Mouse (Mus musculus): ENCODE results near the gene Lin54.
A peak's percentile ranks its signal among the peaks of the same experiment; 100 is the strongest.

The Lin54 gene

DNA sequence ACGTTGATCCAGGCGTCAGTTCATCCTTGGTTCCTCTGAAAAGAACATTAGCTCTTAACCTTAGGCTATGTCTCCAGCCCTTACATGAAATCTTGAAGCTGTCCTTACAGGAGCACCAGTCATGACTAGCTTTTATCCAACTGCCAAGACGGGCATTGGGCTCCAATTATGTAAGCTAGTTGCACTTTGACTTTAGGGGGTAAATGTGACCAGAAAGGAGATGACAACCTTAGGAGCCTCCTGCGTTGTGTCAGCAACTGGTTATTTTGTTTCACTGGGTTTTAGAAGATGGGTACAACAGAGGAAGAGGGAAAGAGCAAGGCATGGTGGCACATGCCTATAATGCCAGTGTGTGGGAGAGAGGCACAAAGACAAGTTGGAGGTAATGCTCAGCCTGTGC, 81.6 kb downstream of the Lin54 start:
- no peak for DNase-seq (ENCODE audit: low spot score in 2 of 2)

DNA sequence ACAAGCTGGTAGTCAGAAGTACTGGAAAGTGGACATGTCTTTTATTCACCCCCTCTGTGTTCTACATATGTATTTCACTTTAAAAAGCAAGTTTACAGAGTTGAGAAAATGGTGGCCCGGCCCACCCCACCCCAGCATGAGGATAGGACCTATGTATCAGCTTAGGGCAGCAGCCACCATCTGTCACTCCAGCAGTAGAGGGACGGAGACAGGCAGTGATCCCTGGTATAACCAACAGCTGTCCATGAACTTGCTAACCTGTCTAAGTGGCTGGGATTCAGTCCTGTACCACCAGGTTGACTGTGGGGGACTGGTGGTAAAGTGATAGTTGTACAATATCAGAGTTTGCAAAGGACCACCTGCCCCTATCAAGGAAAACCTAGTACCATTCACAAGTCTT, 82.4 kb downstream of the Lin54 start:
- no peak for DNase-seq (ENCODE audit: low spot score in 2 of 2)

DNA sequence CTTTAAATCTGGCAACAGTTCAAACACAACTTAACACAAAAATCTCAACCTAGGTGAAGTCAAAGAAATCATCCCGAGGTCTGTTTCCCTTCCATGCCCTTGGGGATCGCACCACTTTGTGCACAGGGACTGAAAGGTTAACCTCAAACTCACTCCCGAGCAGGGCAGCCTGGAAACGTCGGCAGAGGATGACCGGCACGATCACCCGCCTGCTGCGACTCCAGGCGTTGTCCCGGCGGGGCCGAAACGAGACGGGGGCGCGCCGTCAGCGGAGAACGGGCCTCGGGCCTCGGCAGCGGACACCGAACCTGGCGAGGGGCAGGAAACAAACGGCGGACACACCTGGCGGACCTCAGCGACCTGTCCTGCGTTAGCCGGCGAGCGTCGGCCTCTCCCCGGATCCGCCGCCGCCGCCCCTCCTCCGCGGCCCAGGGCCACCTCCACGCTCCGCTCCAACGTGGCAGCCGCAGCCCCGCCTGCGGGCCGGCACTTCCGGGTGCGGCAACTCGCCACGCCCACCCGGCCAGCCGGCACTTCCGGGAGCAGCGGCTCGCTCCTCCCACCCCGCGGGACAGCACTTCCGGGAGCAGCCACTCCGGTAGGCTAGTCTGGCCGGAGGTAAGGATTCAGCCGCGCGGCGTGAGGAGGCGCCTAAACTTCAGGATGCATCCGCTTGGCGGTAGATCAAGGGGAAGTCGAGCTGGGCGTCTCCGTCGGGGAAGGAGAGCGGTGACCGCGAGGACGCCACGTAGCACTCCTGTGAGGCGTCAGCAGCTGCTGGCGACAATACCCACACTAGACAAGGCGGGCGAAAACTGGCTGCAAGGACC, 84.5 kb downstream of the Lin54 start, which contains the start of gene Sec31a:
TSS of gene Sec31a (minus strand) at position 474 of the 830 bp plus-strand sequence.
- peak; percentile 95 to 96 for DNase-seq (ENCODE audit: low spot score in 2 of 2)

DNA sequence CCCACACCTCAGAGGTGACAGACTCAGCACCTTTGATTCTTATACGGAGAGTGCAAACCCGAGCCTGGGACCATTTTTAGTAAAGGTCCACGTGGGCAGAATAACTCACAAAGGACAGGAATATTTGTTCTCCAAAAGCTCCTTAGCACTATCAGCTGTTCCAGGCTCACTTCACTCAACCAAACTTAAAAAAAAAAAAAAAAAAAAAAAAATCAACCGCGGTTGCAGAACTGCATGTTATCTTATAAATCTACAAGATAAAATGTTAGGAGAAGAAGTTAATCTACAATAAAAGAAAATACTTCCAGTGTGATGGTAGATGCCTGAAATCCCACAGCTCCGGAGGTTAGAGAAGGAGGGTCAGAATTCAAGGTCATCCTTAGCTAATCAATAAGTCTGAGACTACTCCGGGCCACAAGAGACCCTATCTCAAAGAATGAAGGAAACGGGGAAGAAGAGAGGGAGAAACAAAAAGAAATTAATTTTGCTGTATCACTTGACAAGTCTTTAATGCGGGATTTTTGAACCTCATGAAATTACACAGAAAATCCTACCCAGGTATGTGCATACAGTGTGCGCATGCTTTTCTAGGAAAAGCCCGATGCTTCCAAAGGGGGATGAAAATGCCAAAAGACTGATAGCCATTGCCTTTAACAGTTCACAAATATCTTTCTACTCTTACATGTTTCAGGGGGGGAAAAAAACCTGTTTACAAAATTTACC, 85.8 kb downstream of the Lin54 start:
- no peak for DNase-seq (ENCODE audit: low spot score in 2 of 2)

DNA sequence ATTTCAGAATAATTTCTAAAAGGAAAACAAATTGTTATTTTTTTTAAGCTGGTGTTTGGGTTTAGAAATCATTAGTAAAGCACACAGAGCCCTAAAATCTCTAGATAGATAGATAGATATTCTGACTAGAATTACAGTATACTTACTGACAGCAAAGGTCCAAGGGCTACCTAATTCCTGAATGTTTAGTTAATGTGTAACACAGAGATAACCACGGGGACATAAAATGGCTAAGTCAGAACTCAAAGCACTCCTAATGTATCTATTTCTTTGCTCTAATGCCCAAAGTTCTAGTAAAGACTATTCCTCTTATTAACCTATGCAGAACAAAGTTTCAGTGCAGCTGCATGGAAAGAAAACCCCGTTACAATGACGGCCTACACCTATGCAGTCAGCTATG, 87.6 kb downstream of the Lin54 start:
- no peak for DNase-seq (ENCODE audit: low spot score in 2 of 2)

DNA sequence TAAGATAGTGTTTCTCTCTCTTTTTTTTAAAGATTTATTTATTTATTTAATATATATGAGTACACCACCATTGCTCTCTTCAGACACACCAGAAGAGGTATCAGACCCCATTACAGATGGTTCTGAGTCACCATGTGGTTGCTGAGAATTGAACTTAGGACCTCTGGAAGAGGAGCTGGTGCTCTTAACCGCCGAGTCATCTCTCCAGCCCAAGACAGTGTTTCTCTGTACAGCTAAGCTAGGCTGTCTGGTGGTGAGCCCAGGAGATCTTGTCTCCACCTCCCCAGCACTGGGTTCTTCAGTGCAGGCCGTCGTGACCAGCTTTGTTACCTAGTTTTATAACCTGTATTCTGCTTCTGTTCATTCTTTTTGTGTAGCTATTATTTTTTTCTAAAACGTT, 90.2 kb downstream of the Lin54 start:
- no peak for DNase-seq (ENCODE audit: low spot score in 2 of 2)

DNA sequence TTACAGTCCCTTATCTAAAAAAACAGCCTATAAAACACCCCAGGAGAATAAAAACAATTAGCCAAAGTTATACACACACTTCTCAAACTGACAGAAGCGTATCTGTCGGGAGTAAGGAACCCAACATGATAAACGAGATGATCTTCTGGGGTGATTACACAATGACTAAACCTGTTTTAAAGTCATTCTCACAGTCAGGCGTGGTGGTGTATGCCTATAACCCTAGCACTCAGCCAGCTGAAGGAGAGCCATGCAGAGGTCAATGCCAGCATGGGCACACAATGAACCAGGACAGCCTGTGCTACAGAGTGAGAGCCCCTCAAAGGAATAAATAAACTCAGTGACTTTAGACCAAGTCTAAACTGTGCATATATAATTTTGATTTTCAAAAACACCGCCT, 92.0 kb downstream of the Lin54 start:
- DNase-seq (ENCODE audit: low spot score in 2 of 2): no peak

DNA sequence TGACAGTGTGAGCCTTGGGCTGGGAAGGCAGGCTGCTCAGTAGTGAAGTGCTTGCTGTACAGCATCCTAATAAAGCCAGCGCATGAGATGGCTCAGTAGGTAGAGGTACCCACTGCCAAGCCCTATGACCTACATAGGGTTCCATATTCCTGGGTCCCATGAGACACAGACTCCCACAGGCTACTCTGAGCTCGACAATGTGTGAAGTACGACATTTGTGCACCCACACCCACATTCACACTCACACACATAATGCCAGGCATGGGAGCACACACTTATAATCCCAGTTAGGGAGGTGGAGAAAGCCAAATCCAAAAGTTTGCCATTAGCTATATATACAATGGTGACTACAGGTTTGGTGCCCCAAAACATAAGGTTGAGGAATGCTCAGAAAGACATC, 103.7 kb downstream of the Lin54 start:
- no peak for DNase-seq (ENCODE audit: low spot score in 2 of 2)

DNA sequence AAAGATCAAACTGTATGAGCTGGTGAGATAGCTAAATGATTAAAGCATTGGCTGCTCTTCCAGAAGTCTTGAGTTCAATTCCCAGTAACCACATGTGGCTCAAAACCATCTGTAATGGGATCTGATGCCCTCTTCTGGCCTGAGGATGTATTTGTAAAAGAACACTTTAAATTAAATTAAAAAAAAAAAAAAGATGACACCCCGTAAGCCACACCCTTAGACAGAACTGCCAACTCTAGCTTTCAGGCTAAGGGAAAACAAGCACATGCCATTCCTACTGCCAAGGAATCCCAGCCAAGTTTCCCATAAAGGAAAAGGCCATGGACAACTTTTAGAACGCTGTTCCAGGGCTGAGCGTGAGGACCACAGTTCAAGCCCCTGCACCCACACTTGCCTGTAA, 106.8 kb downstream of the Lin54 start:
- no peak for DNase-seq (ENCODE audit: low spot score in 2 of 2)

DNA sequence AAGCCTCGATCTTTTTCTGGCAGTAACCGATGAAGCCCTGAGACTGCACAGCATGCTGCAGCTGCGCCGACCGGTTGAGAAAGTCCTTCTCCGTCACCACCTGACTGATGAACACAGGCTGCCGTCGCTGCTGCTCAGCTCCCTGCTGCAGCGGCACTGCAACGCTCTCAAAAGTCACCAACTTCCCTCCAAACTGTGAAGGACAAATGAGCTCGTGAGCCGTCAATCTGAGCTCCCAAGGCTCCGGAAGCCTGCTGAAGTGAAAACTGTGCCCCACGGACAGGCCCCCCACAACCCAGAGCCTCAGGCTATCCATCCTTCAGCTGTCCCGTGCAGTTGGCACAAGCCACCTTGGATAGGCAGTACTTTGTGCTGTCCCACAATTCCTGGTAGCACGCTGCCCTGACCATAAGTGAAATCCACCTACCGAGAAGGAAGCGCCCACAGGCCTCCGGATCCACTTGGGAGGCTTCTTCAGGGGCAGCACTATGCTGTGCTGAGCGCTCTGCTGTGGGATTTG, 107.9 kb downstream of the Lin54 start:
- DNase-seq (ENCODE audit: low spot score in 2 of 2): no peak
